Mouse (Mus musculus): ENCODE measurements at regions not wholly inside any gene's neighbourhood (a gene's known extent, or its start where the extent isn't known, plus 50 kb on each side); places are given as distances from the start of the nearest gene placed in this dataset.

DNA sequence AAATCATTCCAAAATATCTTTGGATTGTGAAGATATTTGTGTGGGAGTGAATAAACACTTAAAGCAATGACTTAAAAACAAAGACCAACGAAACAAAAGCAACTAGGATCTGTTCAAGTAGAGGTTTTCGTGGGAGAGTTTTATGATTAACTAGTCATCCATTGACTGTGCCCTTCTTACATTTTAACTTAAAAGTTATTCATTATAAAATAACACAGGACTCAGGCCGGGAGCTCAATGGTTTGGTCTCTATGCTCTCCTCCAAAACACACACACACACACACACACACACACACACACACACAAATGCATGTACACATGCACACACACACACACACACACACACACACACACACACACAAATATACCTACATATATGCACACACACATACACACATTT lies 699.3 kb upstream of the Cntn5 start:
- no peaks in the 10 kb centered on the region for H3K27me3 ChIP-seq (ENCODE audit: control insufficient read depth, insufficient read depth, low read length)
- H3K36me3 ChIP-seq (ENCODE audit: control insufficient read depth, insufficient read depth, low read length): no peaks in the 10 kb centered on the region
- H3K4me1 ChIP-seq (ENCODE audit: control insufficient read depth, insufficient read depth, low read length): no peaks in the 10 kb centered on the region
- H3K27ac ChIP-seq (ENCODE audit: low read depth, low read length): no peak overlapping the region
- WGBS: 79% methylated on average over 3 of the region's 3 CpGs
- DNase-seq (ENCODE audit: low spot score, missing footprints): no peak
- no peak for ATAC-seq (ENCODE audit: low FRiP score)
- H3K9me3 ChIP-seq (ENCODE audit: control insufficient read depth, low read length): no peaks in the 10 kb centered on the region
- H3K4me2 ChIP-seq: no peak overlapping the region
- no peak overlapping the region for H3K4me3 ChIP-seq (ENCODE audit: low read depth, low read length)
- H3K9ac ChIP-seq (ENCODE audit: low read length): no peak overlapping the region

DNA sequence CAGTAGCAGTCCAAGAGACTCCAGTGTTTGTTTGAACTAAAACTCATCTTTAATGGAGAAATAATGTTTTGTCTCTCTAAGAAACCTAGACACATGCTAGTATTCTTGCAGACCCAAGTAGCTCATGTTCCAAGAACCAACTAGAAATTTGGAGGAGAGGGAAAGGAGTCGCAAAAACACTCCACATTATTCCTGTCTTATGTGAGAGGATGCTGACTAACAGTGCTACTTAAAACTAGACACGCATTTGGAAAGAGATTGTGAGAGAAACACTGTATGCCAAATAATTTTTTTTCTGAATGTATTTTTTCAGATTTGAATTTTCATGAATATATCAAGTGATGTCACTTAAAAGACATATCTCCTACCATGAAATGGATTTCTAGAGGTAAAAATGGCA lies 698.3 kb upstream of the Cntn5 start:
- no peak for DNase-seq (ENCODE audit: low spot score, missing footprints)
- WGBS: 85% methylated on average over 2 of the region's 2 CpGs
- Histone ChIP-seq H3K4me1 (ENCODE audit: control insufficient read depth, insufficient read depth, low read length) (no peaks in the 10 kb centered on the region), H3K27ac (ENCODE audit: low read depth, low read length) (no peak overlapping the region), H3K4me3 (ENCODE audit: low read depth, low read length) (no peak overlapping the region), H3K9me3 (ENCODE audit: control insufficient read depth, low read length) (no peaks in the 10 kb centered on the region), H3K4me2 (no peak overlapping the region), H3K9ac (ENCODE audit: low read length) (no peak overlapping the region), H3K36me3 (ENCODE audit: control insufficient read depth, insufficient read depth, low read length) (no peaks in the 10 kb centered on the region), H3K27me3 (ENCODE audit: control insufficient read depth, insufficient read depth, low read length) (no peaks in the 10 kb centered on the region)
- no peak for ATAC-seq (ENCODE audit: low FRiP score)

GRCm38 (mm10) chr9:11579011-11579410 lies 674.4 kb upstream of the Cntn5 start:
- Histone ChIP-seq H3K4me3 (ENCODE audit: low read depth, low read length) (no peak overlapping the region), H3K9ac (ENCODE audit: low read length) (no peak overlapping the region), H3K36me3 (ENCODE audit: control insufficient read depth, insufficient read depth, low read length) (no peaks in the 10 kb centered on the region), H3K9me3 (ENCODE audit: control insufficient read depth, low read length) (no peaks in the 10 kb centered on the region), H3K27me3 (ENCODE audit: control insufficient read depth, insufficient read depth, low read length) (no peaks in the 10 kb centered on the region), H3K4me1 (ENCODE audit: control insufficient read depth, insufficient read depth, low read length) (no peaks in the 10 kb centered on the region), H3K27ac (ENCODE audit: low read depth, low read length) (no peak overlapping the region), H3K4me2 (no peak overlapping the region)
- DNase-seq (ENCODE audit: low spot score, missing footprints) (no peak), ATAC-seq (ENCODE audit: low FRiP score) (no peak)
- WGBS: 80% methylated on average over 2 of the region's 2 CpGs

- Histone ChIP-seq H3K36me3 (ENCODE audit: control insufficient read depth, insufficient read depth, low read length) (no peaks in the 10 kb centered on the region), H3K9ac (ENCODE audit: low read length) (no peak overlapping the region), H3K4me3 (ENCODE audit: low read depth, low read length) (no peak overlapping the region), H3K9me3 (ENCODE audit: control insufficient read depth, low read length) (no peaks in the 10 kb centered on the region), H3K4me1 (ENCODE audit: control insufficient read depth, insufficient read depth, low read length) (no peaks in the 10 kb centered on the region), H3K4me2 (no peak overlapping the region), H3K27me3 (ENCODE audit: control insufficient read depth, insufficient read depth, low read length) (no peaks in the 10 kb centered on the region), H3K27ac (ENCODE audit: low read depth, low read length) (no peak overlapping the region)
- ATAC-seq (ENCODE audit: low FRiP score) (no peak), DNase-seq (ENCODE audit: low spot score, missing footprints) (no peak)
- WGBS: 82% methylated on average over 1 of the region's 1 CpGs
These were observed 658.3 kb upstream of the Cntn5 start for GRCm38 (mm10) chr9:11562885-11563284.

- no peak overlapping the region for H3K4me3 ChIP-seq (ENCODE audit: low read depth, low read length)
- no peak for DNase-seq (ENCODE audit: low spot score, missing footprints)
- no peak overlapping the region for H3K4me2 ChIP-seq
- 84% methylated on average over 1 of the region's 1 CpGs for WGBS
- no peak for ATAC-seq (ENCODE audit: low FRiP score)
- H3K27ac ChIP-seq (ENCODE audit: low read depth, low read length): no peak overlapping the region
- no peaks in the 10 kb centered on the region for H3K36me3 ChIP-seq (ENCODE audit: control insufficient read depth, insufficient read depth, low read length)
- no peaks in the 10 kb centered on the region for H3K27me3 ChIP-seq (ENCODE audit: control insufficient read depth, insufficient read depth, low read length)
- no peaks in the 10 kb centered on the region for H3K9me3 ChIP-seq (ENCODE audit: control insufficient read depth, low read length)
- H3K4me1 ChIP-seq (ENCODE audit: control insufficient read depth, insufficient read depth, low read length): no peaks in the 10 kb centered on the region
- no peak overlapping the region for H3K9ac ChIP-seq (ENCODE audit: low read length)
These were observed 654.8 kb upstream of the Cntn5 start for GRCm38 (mm10) chr9:11559384-11559783.

DNA sequence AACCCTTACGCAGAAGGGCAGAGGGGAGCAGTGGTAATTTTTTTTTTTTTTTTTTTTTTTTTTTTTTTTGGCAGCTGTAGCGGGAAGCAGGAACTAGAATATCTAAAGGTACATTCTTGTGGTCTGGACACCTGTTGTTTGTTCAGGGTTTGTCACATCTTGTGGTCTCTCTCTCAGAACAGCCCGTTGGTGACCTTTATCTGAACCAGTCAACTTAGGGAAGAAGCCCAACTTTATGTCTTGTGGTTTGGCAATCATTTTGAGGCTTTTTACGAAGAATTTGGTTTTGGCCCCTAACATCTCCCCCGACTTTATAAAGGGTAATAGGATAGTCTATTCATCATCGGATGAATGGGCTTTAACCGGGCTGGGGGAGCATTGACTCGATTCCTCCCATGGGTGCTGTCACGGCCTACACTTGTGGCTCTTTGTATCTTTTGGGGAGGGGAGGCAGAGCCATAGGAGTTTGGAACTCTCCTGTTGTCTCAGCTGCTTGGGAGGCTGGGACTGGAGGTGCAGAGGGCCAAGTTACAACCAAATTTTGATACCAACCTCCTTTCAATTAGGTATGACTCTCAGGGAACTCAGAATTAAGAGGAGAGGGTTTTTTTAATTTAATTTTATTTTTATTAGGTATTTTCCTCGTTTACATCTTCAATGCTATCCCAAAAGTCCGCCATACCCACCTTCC lies 609.4 kb upstream of the Cntn5 start:
- ATAC-seq (ENCODE audit: low FRiP score) (no peak), DNase-seq (ENCODE audit: low spot score, missing footprints) (no peak)
- no peak overlapping the region for H3K4me3 ChIP-seq (ENCODE audit: low read depth, low read length)
- no peak overlapping the region for H3K9ac ChIP-seq (ENCODE audit: low read length)
- H3K4me1 ChIP-seq (ENCODE audit: control insufficient read depth, insufficient read depth, low read length): no peaks in the 10 kb centered on the region
- no peaks in the 10 kb centered on the region for H3K36me3 ChIP-seq (ENCODE audit: control insufficient read depth, insufficient read depth, low read length)
- 91% methylated on average over 11 of the region's 11 CpGs for WGBS
- H3K4me2 ChIP-seq: no peak overlapping the region
- no peaks in the 10 kb centered on the region for H3K9me3 ChIP-seq (ENCODE audit: control insufficient read depth, low read length)
- H3K27me3 ChIP-seq (ENCODE audit: control insufficient read depth, insufficient read depth, low read length): no peaks in the 10 kb centered on the region
- H3K27ac ChIP-seq (ENCODE audit: low read depth, low read length): no peak overlapping the region

Measured in midbrain, embryonic 11.5 days (tissue).